8 mouse cellular contexts compared by ENCODE assay signal in the genomic region with DNA sequence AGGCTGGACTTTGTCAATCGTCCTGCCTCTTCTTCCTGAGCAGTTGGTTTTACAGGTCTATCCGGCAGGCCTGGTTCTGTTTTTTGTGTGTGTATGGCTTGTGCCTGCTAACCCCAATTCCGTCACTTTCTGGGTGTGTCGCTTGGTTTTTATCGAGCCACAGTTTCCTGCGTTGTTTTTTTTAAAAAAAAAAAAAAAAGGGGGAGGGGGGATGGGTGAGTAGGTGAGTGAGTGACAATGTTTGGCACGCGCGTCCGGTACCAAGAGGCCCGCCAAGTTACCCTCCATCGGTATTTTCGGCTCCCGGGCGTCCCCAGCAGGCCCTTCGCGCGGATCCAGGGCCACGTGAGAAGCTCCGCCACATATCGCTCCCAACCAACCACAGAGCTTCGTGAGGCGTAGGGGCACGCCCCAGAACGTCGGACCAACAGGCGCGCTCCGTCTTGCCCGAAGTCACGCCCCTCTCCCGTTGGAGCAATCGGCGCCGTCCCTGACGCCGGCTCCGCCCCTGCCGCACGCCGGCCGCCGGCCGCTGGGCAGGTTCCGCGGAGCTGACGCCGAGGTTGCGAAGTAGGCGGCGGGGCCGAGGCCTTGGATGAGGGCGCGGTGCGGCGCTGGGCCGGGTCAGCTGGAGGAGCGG. TPM values are rescaled to one million over a fixed set of nuclear protein-coding genes. Genes with fewer than 3 reads are reported as not detected.
DNase-seq lines count a peak whose midpoint lies in the region; ATAC-seq lines count a peak whose summit lies in the region.

Tatdn2 (plus strand) TSS at position 469 of the 640 bp plus-strand sequence.

- intact Hi-C loops in gastrocnemius, postnatal 14 days (cut with DNase I; ENCODE audit: low total_unique reads): no loop called here
- intact Hi-C loops in left cerebral cortex, postnatal 10 days (cut with DNase I): loop anchor here (2.0 kb wide), 1 partner anchor 58 kb away; the partner anchor contains the start of gene Irak2

- peak; percentile 88 for ATAC-seq in inflammation-experienced regulatory T-cells, adult 6 months
- ATAC-seq in megakaryocyte-erythroid progenitor cell, adult 5-6 weeks (replicated peaks; ENCODE audit: low FRiP score, low TSS enrichment, poor library complexity, severe bottlenecking): peak; percentile 95

- peak; percentile 98 to 99 for DNase-seq in adrenal gland, adult (ENCODE audit: inconsistent age in 2 of 2, low spot score in 1 of 2)
- peak; percentile 97 for DNase-seq in embryo, embryonic 10.5 days (ENCODE audit: low spot score)
- DNase-seq in gastrocnemius, postnatal 14 days: peak; percentile 97
- peak; percentile 96 to 98 for DNase-seq in left cerebral cortex, postnatal 10 days (ENCODE audit: extremely low spot score in 1 of 2, low spot score in 2 of 2)
- peak; percentile 97 for DNase-seq in right cerebral cortex, postnatal 25 days
- peak; percentile 96 to 97 for DNase-seq in urinary bladder, postnatal 4 days (ENCODE audit: low spot score in 2 of 2)

RNA-seq across cellular contexts. Expression of gene Tatdn2, which starts in this region (rescaled TPM):
- total RNA-seq in gastrocnemius, postnatal 14 days (2021): 10 to 100 TPM; 25.7 to 29.1 TPM
- 1 to 10 TPM; 3.2 to 7.7 (median 7.5) TPM for polyA plus RNA-seq in inflammation-experienced regulatory T-cells, adult 6 months (2017; shearing (Covaris generic))
- 10 to 100 TPM; 79.2 to 90.2 TPM for total RNA-seq in left cerebral cortex, postnatal 10 days (2021)
- total RNA-seq in megakaryocyte-erythroid progenitor cell, adult 5-6 weeks (2014; fragmentation: Nextera tagmentation): 48.5 and 69.9 TPM in 2 replicates
- 152 and 155 TPM in 2 replicates for total RNA-seq in megakaryocyte-erythroid progenitor cell, adult 5-6 weeks (2017)

Comparison
In these comparisons a context has a peak if more than half of its experiments do, and no peak if none do; other contexts are left out.
1. Peak in every context shown above with its lines: DNase-seq and ATAC-seq.